Mouse (Mus musculus): Measurements from ENCODE around the gene Homez.

Gene Homez

DNA sequence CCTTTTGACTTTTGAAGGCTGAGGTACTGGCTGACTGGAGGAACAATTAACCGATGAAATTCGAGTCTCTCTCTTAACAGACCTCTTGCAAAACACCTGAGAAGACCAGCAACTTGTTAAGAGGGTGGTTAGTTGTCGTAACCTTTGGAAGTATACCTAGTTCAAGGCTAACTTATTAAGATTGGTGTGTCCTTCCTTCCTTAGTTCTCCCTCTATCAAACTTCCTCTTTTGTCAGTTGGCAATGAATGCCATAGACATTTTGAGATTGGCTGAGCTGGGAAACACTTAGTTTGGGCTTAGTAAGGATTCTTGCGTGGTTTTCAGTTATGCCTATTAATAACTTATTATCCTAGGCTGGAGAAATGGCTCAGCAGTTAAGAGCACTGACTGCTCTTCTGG lies 2.7 kb downstream of the Homez start:
- peak; percentile 54 for DNase-seq (ENCODE audit: low read depth)

DNA sequence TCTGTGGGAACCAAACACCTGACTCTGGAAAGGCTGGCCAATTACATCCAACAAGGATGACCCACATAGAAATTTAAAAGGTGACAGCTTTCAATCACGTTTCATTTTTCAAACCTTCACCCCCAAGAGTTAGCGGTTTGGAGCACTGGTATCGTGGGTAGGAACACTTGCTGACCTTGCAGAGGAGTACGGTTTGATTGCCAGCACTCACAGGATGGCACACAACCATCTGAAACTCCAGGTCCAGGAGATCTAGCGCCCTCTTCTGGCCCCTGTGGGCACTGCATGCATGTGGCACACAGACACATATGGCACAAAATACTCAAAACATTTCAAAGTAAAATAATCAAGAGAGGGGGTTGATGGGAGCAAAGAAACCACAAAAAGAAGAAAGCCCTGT lies 3.8 kb downstream of the Homez start:
- DNase-seq (ENCODE audit: low read depth), result peak; percentile 40

DNA sequence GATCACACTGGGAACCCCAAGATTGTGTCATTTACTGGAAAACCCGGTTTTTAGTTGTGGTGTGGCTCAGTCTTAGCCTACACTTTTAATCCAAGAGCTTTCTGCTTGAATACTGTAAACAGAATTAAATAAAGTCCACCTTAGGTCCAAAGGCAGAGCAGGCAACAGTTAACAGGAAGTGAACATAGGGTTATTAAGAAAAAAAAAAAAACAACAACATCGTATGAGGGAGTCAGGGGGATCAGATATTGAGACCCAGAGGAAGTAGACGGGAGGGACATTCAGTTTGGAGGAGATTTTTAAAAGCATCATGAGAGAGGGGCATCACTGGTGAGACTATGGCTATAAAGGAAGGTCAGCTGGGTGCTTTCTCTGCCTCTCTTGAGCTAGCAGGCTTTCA lies 4.5 kb downstream of the Homez start:
- DNase-seq (ENCODE audit: low read depth), result no peak

DNA sequence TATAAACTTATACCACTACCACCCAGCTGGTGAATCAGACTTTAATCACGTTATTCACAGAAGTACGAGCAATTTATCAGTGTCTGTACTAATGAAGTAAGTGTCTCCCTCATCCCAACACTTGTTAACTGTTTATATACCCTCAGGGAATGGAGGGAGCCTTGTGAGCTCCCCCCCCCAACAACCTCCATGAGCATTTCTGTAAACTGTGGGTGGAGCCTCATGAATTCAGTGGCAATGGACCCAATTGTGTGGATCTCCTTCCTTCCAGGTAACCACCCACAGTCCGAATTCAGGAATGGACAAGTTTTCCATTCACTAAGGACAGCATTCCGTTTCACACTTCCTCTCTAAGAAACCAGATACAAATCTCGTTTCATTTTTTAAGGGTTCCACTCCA lies 5.1 kb downstream of the Homez start:
- DNase-seq (ENCODE audit: low read depth), result no peak

DNA sequence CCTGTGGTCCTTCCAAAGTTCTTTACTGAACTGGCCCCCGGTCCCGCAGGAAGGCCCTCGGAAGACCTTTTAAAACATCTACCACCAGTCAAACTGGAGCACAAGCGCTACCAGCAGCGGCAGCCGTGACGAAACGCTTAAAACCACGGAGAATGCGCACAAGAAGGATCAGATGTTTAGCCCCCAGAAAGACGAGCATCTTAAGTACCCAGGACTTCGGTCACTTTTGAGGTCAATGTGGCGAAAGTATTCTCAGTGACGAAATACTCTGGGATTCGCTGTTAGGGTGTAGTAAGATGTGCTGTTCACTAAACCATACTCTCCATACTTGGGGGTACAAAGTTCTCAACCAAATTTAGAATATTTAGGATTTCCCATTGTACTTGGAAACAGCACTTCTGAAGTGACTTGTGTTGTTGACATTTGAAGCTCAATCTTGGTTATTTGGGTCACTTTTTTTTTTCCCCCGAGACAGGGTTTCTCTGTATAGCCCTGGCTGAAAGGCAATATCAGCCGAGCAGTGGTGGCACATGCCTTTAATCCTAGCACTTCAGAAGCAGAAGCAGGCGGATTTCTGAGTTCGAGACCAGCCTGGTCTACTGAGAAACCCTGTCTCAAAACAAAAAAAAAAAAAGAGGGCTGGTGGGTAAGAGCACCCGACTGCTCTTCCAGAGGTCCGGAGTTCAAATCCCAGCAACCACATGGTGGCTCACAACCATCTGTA lies 6.3 kb downstream of the Homez start:
- peak; percentile 88 for DNase-seq (ENCODE audit: low read depth)

DNA sequence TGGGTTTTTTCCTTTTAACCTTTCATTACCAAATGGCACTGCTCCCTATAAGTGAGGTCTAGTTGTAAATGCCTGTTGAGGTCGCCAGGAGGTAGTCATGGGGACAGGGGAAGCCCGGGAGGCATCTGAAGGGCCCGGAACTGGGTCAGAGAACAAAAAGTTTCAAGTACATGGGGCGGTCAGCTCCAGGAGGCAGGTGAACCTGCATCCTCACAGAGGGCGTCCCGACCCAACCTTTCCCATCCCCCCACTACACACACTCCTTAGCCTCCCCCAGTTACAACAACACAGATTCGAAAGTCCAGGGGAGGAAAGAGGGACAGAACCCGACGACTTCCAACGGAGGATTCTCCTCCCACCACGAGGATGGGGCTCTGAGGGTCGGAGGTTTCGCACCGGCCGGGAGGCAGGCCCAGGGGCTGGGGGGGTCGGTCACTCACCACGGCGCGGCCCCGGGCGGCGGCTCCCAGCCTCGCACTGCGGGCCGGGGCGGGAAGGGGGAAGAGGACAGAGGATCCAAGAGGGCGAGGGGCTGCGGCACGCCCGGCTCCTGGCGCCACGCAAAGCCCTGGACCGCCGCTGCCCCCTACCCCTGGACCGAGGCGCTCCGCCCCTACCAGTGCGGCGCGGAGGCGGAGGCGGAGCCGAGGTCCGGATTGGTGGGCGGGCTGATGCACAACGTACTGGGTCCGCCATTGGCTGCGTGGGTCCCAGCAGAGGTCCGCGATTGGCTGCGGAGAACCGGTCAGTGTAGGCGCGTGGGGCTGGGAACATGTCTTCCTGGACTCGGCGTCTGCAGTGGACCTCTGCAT lies 7.1 kb downstream of the Homez start:
- peak; percentile 91 for DNase-seq (ENCODE audit: low read depth)

DNA sequence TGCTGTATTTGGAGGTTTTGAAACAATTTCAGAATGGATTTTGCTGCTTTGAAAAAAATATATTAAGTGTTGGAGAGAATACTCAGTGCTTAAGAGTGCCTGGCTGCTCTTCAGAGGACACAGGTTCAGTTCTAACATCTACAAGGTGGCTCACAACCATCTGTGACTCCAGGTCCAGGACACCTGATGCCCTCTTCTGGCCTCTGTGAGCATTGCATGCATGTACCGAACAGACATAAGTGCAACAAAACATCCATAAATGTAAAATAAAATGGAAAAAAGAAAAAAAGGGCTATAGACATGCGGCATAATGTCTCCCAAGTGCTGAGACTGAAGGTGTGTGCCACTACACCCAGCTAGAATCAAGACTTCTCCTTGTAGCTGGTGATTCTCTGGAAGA lies 10.2 kb downstream of the Homez start:
- peak; percentile 66 for DNase-seq (ENCODE audit: low read depth)

DNA sequence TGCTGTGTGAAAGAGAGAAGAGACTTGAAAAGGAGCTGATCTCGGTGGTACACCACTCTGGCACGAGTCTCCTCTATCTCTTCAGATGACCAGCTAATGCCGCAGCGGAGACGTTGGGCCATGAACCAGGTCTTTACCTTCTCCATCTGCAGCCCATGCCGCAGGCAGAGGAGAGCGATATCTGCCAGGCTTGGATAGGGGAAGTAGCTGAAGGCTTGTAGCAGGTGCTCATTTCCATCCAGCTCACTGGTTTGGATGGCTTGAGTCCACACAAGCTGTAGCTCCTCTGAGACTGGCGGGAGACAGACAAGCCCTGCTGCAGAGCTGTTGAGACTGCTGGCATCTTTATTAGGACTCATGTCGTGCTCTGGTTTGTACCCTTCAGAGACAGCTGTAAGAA lies 12.9 kb downstream of the Homez start:
- DNase-seq (ENCODE audit: low read depth), result no peak

DNA sequence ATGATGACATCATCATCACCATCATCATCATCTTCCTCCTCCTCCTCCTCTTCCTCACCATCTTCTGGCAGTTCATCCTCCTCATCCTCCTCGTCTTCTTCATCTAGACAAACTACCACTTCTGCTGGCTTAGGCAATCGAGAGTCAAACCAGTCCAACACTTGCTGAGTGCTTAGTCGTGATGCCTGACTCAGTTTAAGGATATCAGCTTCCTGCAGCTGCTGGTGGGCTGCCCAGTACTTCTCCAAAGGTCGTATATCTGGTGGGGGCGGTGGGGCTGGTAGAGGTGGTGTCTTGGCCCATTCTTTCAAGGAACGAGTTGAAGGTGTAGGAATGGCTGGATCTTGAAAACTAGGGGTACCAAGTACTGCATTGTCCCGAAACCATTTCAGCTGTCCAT lies 14.1 kb downstream of the Homez start:
- DNase-seq (ENCODE audit: low read depth), result peak; percentile 25

DNA sequence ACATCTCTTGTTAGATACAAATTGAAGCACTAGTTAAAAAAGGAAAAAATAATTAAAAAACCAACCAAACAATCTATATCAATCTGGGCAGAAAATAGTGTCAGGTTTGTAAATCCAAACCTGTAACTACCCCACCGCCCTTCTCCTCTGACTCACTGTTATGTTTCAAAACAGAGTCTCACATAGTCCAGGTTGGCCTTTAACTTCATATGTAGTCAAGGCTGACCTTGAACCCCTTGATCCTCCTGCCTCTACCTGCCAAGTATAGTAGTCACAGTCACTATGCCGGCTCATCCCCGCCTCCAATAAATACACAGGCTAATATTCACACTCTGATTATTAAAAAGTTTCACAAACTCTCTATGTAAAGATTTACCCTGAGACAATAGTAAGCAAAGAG lies 15.0 kb downstream of the Homez start:
- DNase-seq (ENCODE audit: low read depth), result no peak

DNA sequence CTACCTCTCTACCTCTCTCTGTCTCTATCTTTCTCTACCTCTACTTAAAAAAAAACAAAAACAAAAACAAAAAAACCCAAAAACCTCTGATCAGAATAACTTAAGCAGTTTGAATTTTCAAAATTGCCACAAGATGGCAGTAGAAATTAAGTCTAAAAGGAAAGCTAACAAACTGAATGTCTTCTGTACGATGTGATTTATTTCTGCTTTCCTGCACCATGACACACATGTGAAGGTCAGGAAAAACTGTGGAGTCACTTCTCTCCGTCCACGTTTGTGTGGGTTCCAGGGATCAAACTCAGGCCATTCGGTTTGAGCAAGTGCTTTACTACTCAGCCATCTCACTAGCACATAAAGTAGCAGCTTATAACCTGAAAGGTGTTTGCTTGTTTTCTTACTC lies 27.3 kb downstream of the Homez start:
- DNase-seq (ENCODE audit: low read depth), result peak; percentile 77

DNA sequence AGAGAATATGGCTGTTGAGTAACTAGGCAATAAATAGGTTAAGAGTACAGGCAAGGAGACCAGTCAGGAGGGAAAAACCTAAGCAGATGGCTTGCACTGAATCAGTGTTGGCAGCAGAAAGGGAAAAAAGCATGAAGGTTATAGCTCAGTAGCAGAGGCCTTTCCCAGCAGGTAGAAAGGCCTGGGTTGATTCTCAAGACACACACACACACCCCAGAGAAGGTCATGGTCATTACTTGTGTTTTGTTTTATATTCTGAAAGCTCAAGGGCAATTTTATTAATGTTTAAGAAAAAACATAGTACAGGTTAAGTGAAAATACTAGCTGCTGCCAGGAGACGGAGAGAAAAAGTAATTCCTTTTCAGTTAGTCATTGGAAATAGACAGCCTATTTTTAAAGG lies 47.0 kb downstream of the Homez start:
- no peak for DNase-seq (ENCODE audit: low read depth)

DNA sequence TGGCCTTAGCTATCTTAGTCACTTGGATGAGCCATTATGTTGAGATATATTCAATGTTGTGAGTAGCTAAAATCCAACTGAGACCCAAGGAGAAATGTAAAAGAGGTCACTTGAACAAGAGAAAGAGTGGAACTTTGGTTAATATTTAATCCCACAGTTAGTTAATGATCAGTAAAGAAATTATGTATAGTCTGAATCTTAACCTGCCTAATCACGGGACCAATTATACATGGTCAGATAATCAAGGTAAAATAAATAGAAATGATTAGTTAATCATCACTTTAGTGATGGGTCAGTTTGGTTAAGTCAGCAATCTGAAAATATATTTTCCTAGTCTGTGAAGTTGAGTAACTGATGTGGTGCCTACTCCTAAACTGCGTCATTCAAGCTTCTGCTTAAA lies 48.5 kb downstream of the Homez start:
- no peak for DNase-seq (ENCODE audit: low read depth)

DNA sequence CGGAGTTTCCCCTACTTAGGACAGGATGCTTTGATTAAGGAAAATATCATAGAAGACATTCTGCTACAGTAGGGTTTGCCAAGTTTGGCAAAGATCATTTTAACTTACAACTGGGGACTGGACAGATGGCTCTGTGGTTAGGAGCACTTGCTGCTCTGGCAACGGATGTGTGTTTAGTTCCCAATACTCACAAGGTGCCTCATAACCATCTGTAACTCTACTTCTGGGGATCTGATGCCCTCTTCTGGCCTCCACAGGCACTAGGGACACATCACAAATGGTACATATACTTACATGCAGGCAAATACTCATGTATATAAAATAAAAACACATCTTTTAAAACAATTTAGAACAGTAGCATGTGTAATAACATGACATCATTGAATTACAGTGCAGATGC lies 53.0 kb downstream of the Homez start:
- peak; percentile 86 for DNase-seq (ENCODE audit: low read depth)

DNA sequence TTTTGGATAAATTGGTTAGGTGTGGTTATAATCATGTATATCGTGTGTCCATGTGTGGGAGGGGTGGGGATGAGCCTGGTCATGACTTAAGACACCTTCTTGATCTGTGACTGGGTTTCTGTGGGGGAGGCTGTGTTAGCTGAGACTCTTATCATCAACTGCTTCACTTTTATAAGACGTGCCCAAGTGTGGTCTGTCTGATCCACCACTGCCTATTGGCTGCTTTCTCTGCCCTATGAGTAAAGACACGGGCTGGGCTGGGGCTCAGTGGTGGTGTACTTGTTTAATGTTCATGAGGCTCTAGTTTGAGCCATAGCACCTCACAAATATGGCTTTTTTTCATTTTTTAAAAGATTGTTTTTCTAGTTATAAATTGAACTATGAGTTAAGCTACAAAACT lies 55.0 kb downstream of the Homez start:
- peak; percentile 11 for DNase-seq (ENCODE audit: low read depth)

DNA sequence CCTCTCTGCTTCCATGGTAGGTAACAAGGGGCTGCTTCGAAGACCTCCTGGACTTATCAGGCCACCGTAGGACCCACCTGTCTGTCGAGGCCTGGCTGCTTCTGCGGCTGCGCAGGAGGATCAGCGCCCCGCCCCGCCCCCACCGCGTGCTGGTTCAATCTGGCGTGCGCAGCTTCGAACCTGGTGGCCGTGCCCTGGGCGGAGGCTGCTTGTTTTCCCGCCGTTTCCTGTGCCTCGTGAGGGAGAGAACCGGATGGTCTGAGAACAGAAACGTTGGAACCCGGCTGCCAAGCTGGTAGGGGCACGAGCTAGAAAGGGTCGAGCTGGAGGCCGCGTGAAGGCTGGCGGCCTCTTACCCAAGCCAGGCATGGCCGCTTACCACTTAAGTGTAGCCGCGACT lies 56.8 kb downstream of the Homez start, which contains the start of gene Rnf212b:
Gene Rnf212b (plus strand): TSS at position 151 of the 400 bp plus-strand sequence.
- no peak for DNase-seq (ENCODE audit: low read depth)

DNA sequence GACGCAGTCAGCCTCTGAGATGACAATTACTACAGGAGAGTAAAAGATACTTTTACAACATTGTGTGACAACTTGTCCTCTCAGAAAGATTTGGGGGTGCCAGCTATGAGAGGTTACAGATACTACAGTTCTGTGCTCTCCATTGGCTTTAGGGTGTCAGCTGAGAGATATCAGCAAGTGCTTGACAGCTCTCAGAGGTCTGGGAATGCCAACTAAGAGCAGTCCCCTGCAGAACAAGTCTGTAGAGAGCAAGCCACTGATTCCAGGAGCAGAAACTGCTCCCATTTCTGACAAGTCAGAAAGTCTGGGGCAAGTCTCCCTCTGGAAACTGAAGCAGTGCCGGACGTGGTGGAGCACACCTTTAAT lies 61.1 kb downstream of the Homez start:
- no peak for DNase-seq (ENCODE audit: low read depth)

DNA sequence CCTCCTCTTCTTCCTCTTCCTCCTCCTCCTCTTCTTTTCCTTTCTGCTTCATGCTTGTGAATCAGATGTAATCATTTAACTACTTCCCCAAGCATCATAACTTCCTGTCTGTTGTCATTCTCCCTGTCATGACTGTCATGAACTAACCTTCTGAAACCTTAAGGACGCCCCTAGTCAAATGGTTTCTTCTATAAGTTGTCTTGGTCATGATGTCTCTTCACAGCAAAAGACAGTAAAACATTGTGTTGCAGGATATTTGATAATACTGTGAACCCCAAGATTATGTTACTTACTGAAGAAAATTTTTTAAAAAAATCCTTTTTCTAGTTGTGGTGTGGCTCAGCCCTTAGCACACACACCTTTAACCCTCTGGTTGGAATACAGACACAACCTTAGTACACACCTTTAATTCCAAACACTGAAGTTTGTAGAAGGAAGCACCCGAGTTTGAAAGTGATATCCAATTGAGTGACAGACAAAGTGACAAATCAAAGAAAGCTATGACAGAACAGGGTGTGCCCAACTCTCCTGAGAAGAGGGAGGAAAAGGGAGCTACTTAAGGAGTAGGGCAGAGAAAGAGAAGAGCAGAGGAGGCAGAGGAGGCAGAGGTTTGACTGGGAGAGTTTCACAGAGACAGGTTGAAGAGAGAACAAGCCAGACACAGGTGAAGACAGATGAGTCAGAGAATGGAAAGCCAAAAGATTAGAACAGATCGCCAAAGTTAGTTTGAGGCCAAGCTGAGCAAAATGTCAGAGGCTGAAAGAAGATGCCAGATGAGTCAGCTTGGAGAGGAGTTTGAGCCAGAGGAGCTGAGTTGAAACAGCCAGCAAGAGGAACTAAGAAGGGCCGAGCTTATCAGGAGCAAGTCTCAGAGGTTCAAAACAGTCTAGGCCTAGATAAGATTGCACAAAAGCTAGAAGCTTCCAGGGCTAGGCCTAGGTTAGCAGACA lies 61.8 kb downstream of the Homez start:
- DNase-seq (ENCODE audit: low read depth), result peak; percentile 64

DNA sequence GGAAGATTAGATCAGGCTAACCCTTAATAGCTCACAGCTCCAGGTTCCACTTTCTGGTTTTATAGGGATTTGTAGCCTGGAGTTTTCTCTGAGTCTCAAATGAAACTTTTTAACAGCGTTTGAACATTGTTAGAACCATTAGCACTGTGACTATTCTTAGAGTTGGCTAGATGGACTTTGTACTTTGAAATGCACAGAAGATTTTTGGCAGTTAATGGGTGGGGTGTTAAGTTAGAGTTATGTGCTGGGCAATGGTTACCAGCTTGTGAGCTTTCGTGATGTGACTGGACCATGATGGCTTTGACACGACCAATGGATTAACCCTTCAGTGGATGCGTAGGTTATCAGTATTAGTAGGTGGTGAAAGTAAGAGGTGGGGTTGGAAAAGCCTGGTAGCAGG lies 64.6 kb downstream of the Homez start:
- DNase-seq (ENCODE audit: low read depth), result no peak

Measured in 416B (cell line).